Mouse (Mus musculus) liver (tissue): ENCODE data around the gene Clybl.
A peak's percentile ranks its signal among the peaks of the same experiment; 100 is the strongest.

ENCODE experiments used
- DNase-seq: peaks from one replicate; pipeline ENCODE4 v3.0.0-alpha.2; 2020; ENCODE audit warnings: mixed read lengths

The Clybl gene

DNA sequence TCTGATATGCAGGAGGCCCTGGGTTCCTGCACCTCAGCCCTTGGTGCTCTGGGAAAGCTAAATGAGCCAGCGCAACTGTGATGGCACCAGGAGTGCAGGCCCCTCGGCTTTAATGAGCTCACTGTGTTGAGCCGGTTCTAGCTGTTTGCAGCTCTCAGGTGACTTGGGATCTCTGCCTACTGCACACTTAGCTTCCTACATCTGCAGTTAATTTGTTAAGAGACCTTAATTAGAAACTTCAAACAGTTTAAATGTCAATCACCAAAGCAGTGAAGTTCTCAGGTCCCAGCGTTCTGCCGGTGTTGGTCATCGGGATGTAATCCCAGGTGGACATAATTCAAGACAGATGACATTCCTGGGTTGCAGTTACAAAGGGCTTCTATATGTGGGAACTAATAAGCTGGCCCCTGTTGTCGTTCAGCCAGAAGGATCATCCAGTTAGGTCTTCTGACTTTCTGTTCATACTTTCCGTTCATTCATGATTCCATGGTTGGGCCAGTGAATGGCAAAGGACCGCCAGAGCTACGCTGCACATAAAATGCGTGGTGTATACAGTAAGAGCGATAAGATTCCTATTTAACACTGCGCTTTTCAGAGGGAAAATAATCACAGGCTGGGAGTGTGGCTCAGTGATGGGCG, 18.9 kb downstream of the Clybl start:
- no peak for DNase-seq

DNA sequence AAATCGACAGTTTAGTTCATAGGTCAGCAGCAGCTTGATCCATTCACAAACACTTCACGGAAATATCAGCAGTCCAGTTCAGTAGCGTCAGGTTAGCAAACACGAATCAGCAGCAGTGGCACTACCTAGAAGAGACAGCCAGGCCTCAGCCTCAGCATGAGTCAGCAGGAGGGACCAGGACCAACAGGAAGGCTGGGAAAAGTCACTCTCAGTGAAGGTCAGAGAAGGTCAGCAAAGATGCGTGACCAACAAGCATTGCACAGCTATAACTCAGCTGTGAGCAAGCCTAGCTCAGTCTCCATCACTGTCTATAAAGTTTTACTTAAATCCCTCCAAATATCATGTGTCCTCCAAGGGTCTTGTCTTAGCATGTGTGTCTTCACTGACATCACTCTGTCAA, 27.7 kb downstream of the Clybl start:
- DNase-seq: no peak

DNA sequence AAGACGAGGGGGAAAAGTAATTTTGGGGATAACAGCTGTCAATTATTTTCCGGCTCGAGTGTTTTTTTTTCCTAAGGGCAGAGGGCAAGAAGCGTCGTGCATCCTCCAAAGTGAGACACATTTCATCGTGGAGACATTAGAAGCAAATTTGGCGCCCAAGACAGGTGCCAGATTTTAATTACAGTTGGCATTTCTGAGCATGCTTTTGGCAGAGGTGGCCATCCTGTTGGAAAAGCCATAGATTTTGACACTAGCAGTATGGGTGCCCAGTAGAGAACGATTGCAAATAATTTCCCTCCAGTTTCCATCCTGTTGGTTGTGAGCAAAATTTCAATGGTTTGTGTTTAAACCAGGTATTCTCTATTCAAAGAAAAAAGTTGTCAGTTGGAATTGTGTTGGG, 32.1 kb downstream of the Clybl start:
- DNase-seq: no peak

DNA sequence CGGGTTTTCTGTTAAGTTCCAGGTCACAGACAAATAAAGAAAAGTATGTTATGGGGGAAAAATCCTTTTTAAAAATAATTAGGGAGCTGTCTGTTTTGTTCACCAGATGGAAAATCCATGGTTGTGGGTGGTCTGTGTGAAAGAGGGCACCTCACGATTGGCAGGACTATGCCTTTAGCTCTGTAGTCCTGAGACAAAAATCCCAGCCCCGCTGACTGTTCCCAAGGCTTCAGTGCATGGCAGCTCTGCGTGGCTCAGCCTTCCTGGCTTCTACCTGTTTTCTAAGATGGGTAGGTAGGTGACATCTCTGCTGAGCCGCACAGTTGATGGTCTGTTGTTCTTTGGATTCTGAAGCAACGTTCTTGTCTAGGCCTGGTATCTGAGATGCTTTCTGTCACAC, 32.6 kb downstream of the Clybl start:
- no peak for DNase-seq

DNA sequence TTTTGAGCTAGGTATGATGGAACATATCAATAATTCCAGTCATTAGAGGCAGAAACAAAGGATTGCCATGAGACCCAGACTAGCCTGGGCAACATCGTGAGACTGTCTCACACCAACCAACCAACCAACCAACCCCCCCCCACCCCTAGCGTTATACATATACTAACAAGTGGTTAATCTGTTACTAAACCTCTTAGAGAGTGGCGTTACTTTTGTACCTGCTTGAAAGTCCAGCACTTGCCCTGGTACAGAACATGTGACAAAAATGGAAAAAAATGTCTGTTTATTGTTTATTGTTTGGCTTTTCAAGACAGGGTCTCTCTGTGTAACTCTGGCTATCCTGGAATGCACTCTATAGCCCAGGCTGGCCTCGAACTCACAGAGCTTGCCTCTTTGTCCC, 35.7 kb downstream of the Clybl start:
- DNase-seq: no peak

DNA sequence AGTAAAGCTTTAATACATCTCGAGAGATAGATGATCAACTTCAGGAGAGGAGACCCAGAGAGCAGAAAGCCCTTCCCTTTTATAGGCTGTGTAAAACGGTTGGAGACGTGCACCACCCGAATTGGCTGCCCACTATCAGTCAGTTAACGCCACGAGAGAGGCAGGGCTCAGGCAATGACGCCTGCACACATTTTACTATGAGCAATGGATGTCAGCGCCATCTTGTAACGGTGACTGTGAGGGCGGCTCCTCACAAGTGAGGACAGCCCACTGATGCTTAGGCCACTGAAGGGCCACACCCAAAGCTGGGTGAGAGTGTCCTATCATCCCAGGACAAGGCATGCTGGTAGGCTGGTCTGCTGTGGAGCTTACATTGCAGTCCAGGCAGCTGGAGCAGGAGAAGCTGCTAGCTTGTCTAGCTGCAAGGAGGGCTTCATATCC, 41.5 kb downstream of the Clybl start:
- DNase-seq: peak; percentile 24

DNA sequence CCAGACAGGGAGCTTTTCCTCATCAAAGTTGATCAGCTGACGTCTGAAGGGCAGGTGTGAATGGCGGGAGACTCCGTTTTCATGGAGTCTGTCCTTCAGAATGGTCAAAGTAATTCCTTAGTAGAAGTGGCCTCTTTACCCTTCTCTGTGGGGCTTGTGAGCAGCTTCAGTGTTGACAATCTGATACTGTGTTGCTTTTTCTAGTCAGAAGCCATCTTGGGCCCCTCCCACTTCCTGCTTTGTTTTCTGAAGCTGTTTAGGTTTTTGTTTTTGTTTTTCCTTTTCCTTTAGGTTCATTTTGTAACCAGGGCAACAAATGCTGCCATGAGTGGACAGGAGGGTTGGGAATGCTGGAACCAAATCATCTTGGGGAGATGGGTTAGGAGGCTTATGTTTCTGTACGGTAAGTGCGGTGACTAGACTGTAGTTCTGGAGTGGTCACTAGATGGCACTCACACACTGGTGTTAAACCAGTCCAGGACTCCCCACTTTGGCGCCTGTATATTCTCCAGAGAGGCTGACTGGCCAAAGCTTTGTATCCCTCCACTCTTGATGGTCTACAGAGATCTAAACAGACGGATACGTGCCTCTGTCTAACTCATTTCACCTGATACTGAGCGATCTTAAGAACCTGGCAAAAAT, 42.1 kb downstream of the Clybl start:
- DNase-seq: peak; percentile 61

DNA sequence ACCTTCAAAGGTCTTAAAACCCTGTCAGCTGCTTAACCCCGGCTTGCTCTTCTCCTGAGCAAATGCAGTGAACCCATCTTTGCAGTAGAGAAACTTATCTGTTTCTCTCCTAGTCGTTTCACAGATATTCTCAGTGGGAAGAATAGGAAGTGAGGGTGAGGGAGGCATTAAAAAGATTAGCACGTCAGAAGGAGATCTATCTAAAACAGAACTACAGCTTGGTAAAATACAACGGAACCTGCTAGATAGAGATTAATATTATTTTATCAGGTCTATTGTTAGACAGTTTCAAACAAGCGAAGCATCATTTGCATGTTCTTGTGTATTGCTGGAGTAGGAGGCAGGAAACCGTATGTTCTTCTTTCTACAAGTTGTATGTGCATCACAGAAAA, 42.6 kb downstream of the Clybl start:
- no peak for DNase-seq

DNA sequence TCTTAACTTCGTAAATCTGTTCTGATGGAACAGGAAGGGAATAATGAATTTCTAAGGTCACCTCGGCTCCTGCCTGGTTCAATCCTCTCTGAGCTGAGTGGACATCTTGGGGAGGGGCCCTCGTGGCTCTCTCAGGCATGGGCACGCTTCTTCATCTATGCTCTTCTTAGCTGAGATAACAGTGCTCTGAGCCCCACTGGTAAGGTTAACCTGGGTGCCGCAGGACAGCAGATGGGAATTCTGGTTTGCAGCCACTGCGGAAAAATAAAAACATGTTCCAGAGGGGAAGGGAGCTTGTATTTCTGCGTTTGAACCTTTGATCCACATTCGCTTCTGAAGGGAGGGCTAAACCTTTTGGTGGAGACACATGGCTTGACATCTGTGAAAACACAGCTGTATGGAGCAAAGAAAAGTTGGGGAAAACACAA, 43.0 kb downstream of the Clybl start:
- no peak for DNase-seq

DNA sequence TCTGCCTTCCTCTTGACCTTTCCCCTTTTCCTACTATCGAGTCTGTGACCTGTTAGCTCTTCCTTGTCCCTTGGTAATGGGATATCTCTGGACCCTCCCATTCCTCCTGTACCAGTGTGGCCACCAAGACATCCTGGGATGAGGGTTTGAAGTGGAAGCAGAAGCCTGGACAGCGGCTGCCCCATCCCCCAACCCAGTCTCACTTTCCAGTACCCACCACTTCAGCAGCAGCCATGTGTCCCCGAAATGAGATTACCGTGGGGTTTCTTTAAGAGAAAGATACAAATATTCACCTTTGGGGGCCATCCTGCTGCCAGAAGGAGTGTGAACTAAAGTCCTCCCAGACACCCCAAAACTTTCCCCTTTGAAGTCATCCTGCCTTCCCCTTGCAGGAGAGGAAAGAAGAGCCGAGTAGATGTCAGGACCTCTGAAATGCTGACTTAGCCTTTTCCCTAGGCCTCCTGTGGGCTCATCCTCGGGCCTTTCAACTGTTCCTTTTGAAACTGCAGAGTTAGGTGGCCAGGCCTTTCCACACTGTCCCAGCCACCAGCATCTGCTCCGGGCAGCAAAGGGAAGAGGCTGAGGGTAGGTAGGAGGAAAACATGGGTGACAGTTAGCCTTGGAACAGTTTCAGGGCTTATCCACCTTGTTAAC, 44.1 kb downstream of the Clybl start:
- no peak for DNase-seq

DNA sequence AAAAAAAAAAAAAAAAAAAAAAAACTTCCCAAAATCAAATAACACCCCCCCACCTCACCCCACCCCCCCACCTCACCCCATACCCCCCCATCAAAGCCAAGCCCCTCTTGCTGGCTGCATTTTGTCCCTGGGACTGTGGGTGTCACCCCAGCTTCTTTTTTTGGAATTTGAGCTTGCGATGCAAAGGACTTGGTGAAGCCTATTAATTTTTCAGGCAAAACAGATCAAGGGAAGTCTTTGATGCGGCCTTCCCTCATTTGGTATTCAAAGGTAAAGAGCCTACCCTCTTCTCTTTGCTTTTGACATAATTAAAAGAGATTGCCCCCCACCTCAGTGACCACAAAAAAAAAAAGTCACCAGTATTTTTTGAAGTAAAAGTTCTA, 44.6 kb downstream of the Clybl start:
- DNase-seq: no peak

DNA sequence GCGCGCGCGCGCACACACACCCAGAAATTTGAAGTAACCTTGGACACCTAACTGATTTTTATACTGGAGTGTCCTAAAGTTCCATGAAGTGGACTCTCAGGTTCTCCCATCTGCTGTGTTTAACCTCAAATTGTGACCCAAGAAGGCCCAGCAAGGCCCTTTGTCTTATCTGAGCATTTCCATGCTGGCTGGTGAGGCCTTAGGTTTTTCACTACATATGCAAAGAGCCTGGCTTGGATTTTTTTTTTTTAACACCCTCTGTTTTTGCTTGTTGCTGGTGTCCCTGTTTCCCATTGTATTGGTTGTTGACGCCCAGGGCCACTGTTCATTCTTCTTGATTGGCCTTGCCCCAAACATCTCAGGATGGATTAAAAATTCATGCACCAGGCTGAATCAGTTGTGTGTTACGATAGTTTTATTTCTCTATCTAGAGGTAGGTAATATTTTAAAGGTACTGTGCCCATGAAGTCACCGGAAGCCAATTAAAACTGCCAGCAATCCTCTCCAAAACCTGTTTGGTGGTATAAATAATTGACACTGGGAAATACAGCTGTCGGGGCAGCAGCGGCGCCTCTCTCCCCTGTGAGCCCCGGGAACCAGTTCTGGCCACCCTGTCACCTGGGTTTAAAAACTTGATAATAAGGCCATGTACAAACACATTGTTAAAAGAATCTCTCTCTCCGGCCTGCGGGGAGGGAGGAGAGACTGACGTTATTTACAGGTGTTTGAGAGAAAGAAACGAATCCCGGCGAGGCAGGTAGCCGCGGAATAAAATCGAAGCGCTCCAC, 45.4 kb downstream of the Clybl start:
- no peak for DNase-seq

DNA sequence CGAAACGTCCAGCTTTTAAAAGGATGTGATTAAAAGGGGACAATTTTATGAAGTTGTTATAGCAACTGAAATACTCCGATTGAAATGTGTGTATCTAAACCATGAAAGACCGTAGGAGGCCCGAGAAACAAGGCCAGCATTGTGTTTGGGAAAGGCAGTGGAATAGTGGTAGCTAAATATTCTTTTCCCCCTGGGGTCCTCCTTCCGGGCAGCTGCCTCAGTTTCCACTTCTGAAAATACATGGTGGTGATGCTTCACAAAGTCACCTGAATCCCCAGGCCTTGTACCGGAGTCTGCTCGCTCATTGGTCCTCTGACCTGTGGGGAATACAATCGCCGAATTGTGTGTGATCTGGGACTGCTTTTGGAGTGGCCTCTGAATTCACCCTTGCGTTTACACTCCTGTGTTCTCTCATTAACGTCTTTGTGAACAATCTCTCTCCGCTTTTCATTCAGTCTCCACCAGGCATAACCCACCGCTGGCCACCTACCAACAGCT, 46.0 kb downstream of the Clybl start:
- no peak for DNase-seq

DNA sequence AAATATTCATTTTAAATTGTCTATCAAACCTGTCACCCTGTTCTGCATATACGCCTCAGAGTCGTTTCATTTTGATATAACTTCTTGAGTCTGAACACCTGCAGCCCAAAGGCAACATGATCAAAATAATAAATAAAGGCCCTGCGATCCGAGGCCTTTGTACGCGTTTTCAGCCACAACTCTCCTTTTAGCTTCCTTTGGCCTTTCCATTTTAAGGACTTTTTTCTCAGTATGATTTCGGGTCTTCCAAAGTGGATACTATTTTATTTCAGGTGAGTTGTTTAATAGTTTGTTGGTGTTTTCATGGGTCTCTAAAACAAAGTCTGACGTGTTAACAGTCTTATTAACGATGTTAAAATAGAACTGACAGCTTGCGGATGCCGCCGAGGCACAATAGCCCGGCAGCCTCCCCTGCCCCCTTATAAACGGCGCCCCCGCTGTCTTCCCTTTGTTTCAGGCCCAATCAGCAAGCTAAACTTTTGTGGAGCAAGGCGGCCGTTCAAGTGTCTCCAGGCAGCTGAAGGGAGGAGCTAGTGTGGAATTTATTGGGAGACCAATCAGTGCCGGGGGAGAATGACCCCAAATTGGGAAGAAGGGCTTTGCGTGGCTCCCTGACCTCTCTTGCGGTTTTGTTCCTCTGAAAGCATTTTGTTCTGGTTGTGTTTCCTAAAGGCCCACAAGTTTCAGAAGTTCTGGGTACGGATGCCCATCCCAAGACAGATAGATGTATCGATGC, 47.5 kb downstream of the Clybl start:
- no peak for DNase-seq

DNA sequence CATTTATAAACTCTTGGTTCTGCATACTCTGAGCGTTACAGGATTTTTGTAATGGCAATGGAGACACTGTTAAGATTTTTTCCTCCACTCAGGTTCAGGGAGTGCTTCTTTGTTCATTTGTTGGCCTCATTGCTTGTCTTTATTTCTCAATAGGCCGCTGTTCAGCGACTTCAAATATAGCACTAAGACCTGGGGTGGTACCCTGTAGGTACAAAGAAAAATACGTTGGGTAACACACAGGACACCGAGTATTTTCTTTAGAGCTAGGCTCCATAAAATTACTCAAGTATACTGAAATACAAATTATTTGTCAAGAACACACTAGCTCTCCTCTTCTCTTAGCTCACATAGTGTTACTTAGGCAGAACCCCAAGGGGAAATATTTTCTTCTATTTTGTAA, 48.5 kb downstream of the Clybl start:
- no peak for DNase-seq

DNA sequence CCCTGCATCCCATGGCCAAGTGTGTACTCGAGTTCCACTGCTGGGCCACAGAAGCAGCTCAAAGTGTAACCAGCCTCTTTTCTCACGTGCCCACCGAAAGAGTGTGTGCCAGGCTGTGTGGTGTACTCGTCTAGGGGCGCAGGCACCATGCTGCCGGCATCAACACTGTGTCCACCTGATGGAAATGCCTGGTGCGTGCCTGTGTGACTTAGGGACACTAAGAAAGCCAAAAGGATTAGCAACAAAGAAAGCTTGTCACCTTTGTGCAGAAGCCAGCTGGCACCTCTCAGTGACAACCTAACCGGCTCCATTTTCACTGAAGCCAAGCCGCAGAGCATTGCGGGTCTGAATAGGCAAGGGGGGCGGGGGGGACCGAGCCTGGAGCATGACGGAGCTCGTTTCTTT, 49.1 kb downstream of the Clybl start:
- no peak for DNase-seq

DNA sequence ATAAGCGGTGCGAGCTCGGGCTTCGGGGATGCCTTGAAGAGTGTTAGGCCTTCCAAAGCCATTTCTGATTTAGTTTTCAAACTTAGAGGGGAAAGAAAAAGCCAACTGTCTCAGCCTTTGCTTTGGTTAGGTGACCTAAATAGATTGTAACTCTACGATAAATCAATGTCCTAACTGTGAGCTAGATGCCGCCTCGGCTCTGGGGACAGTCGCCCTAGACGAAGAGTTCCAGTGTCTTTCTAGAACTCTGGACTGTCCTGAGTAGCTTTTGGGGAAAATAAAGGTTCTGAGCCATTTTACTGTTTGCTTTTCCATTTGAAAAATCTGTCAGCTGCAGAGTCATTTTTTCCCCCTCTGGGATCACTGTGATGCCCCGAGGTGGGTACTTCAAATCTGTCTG, 49.6 kb downstream of the Clybl start:
- no peak for DNase-seq

DNA sequence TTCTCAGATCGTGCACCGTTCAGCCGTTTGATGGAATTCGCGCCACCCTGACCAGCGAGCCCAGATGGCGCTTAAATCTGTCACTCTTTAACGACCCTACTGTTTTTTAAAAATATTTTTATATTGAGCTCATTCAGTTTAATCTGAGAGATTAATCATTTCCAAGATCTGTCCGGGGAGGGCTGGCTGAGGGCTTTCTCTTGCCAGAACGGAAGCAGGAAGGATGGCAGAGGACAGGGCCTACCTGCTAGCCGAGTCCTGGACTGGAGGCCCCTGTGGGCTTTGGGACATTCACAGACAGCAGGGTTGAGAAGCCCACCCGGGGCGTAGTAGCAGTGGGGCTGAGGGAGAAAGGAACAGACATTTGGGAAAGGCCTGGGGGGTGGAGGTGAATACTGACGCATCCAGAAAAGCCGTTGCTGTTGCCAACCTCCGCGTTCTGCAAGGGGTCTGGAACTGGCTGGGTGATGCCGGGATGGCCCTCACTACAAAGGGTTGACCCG, 51.8 kb downstream of the Clybl start:
- no peak for DNase-seq

DNA sequence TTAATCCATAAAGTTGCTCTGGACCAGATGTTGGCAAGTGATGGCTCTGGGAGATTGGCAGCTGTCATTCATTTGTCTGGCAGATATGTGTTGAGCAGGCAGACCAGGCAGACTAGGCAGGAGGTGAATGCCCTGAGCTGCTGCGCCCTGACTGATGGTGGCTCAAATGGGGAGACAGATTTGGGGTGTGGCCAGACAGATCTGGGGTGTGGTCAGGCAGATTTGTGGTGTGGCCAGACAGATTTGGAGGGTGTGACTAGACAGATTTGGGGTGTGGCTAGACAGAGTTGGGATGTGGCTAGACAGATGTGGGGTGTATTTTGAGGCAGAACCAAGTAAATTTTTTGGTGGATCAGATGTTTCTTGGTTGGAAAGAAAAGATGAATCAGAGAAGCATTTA, 62.4 kb downstream of the Clybl start:
- DNase-seq: no peak

DNA sequence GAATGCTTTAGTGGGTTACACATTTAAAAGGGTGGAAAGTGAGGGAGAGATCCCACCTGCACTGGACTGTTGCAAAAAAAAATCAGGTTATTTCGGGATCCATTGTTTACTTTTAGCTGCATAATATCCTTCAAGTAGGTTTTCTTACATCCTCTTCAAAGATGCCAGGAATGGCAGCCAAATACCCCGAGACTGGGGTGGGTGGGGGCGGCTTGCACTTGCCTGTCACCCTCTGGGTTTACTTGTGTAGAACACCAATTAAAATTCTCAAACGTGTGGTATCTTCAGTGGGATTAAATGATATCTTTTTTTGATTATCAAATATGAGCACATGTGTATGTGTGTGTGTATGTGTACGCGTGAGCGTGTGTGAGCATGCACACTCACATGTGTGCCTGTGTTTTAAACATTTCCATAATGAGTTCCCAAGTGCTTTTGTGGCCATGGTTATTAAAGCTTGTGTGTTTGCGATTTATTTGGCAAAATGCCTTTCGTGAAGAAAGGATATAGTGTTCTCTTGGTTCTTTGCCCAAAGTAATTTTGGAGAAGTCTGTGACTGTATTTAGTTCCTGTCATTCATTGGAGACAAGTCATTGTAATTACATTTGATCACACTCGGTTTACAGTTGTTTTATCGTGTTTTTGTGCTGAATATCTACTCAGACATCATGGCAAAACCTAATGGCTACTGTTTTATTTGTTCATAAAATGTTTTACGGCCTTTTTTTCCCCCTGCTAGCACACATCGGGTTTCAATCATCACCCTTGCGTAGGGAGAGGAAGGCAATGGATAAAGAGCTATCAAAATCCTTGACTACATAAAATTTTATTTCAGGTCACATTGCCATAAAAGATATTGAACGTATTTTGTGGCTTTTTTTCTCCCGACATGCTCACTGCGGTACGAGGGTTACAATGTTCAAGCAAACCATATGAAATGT, 65.7 kb downstream of the Clybl start:
- no peak for DNase-seq

DNA sequence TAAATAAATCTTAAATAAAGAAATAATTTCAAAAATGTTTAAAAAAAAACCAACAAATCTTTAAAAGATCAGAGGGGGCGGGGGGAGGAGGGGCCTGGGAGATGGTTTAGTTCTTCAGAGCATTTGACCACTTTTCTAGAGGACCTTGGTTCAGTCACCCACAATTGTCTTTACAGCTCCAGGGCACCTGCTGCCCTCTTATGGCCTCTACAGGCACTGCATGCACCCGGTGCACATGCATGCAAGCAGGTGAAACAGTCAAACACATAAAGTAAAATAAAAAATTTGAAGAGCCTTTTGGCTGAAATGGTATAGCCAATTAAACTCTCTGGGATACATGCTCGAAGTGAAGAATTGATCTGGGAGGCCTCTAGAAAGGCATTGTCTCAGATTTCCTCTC, 67.6 kb downstream of the Clybl start:
- DNase-seq: peak; percentile 34
